Mouse (Mus musculus): ENCODE data around the gene Dnajb4. TPM values are rescaled to one million over a fixed set of nuclear protein-coding genes. Genes with fewer than 3 reads are reported as not detected.
A peak's percentile ranks its signal among the peaks of the same experiment; 100 is the strongest.

Gene Dnajb4
- polyA plus RNA-seq, 1 experiment: not detected

DNA sequence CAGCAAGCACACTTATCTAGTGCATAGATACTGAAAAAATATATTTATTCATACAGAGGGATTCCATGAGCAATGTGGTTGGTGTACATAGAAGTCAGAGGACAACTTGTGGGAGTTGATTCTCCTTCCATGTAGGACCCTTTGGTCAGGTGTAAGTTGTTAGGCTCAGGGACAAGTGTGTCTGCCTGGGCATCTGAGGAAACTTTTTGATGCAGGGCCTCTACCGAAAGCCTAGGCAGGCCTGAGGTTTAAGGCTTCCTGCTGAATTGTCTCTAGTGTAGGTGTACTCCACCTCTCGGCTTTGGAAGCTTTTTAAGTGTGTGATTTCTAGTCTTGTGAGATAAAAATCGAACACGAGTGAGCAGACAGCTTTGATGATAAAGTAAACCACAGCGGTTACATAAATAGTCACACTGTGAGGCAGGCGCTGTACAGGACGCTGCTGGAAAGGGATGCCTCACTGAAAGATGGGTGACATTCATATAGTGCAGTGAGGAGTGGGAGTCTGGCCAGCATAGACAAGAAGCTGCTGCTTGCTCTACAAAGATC lies 1.7 kb upstream of the Dnajb4 start:
- peak overlapping the region; percentile 17 for H3K4me3 ChIP-seq (ENCODE audit: insufficient read depth, low read depth, low read length)
- WGBS: 12% methylated on average over 7 of the region's 7 CpGs
- H3K27ac ChIP-seq (ENCODE audit: insufficient read depth, low read depth, low read length): no peak overlapping the region
- peaks cover 7% of the 10 kb centered on the region for H3K4me1 ChIP-seq (ENCODE audit: control insufficient read depth, insufficient read depth, low read length)
- no peak for TF ChIP-seq POLR2A (IDR thresholded peaks at IDR 0.05; ENCODE audit: insufficient read depth, low read depth, low read length)
- TF ChIP-seq CTCF (IDR thresholded peaks at IDR 0.05; ENCODE audit: insufficient read depth, low read depth, low read length): no peak

DNA sequence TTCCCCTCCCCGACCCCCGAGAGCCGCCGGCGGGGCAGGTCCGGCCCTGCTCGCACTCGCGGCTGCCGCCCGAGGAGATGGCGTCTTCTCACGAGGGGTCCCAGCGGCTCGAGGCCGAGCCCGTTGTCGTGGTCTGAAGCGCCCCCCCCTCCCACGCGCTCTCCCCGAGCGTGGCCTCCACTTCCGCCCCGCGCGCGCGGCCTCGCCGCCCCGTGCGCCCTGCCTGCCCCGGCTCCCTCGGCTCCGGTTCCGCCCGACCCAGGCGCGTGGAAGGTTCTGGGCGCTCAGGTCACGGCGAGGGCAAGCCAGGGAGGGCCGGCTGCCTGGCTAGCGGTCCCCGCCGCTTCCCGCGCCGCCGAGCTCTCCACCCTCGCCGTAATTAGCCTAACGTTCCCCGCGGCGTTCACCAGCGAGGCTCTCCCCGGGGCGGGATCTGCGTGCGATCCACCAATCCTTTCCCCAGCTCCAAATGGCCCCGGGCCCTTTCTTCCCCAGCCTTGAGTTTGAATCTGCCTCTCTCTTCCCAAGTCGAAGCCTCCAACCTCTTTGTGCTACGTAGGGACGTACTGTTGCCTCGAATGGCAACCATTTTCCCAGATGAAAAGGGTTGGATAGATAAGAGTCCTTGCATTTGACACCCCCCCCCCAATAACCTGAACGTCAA lies 758 bp upstream of the Dnajb4 start:
- peaks cover 7% of the 10 kb centered on the region for H3K4me1 ChIP-seq (ENCODE audit: control insufficient read depth, insufficient read depth, low read length)
- under 1% methylated on average over 65 of the region's 68 CpGs for WGBS
- peak overlapping the region; percentile 93 for H3K4me3 ChIP-seq (ENCODE audit: insufficient read depth, low read depth, low read length)
- H3K27ac ChIP-seq (ENCODE audit: insufficient read depth, low read depth, low read length): peak overlapping the region; percentile 97
- TF ChIP-seq POLR2A (IDR thresholded peaks at IDR 0.05; ENCODE audit: insufficient read depth, low read depth, low read length): no peak
- TF ChIP-seq CTCF (IDR thresholded peaks at IDR 0.05; ENCODE audit: insufficient read depth, low read depth, low read length): no peak

DNA sequence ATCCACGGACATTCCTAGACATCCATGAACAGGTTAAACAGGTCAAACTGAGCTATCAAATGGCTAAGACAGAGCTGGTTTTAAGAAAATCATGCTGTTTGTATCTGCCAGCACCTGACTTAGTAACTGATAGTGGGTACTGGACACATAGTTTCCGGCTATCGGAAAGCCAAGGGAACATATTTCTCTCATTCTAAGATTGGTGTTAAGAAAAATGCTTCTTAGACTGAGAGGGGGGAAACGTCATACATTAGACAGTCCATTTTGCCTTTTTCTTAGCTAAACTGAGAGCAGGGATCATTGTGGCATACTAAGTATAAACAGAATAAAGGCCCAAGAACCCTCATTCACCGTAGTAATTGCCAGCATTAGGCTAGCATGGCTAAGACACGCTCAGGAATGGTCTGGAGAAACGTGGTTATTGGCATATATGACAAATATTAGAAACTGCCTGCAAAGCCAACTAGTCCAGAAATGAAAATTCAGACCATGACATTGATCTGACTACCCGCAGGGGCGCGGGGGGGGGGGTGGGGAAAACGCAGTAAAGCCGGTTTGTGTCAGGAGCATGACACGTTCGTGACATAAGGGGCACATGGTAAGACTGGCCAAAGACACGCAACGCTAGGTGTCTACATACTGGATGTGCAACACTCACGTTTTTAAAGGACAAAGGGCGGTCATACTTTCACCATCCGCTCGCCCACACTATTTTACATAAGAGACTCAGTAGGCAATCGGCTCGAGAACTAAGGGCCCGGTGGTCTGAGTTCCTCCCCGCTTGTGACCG lies 730 bp downstream of the Dnajb4 start:
- Histone ChIP-seq H3K4me3 (ENCODE audit: insufficient read depth, low read depth, low read length) (peak overlapping the region; percentile 93), H3K27ac (ENCODE audit: insufficient read depth, low read depth, low read length) (peak overlapping the region; percentile 98), H3K4me1 (ENCODE audit: control insufficient read depth, insufficient read depth, low read length) (peaks cover 7% of the 10 kb centered on the region)
- TF ChIP-seq POLR2A (IDR thresholded peaks at IDR 0.05; ENCODE audit: insufficient read depth, low read depth, low read length): no peak
- TF ChIP-seq CTCF (IDR thresholded peaks at IDR 0.05; ENCODE audit: insufficient read depth, low read depth, low read length): no peak
- 3% methylated on average over 25 of the region's 25 CpGs for WGBS

DNA sequence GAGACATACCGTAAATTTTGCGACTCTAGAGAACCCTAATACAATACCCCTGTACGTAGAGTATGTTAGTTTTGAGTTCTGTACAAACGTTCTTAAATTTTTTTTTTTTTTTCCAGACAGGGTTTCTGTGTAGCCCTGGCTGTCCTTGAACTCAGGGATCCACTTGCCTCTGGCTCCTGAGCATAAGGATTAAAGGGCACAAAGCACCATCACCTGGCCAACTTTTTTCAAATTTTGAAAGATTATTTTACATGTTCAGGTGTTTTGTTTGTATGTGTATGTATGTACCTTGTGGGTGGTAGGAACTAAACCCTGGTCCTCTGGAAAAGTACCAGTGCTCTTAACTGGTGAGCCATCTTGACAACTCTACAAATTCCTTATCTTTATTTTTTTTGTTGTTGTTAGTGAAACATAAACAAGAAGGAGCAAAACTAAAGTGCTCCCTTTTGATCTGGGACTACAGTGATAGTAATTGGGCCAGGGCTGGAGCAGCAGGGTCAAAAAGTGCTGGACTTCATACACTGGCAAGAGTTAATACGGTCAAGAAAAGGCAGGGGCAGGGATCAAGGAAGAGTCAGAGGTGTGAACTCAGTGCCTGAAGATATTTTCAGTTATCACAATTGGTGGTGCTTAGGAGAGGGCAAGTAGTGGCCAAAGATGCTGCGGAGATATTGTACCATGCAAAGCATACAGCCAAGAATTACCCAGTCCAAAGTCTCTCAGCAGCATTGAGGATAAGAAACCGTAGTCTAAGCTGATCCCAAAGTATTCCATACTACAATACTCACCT lies 1.8 kb downstream of the Dnajb4 start:
- no peak overlapping the region for H3K4me3 ChIP-seq (ENCODE audit: insufficient read depth, low read depth, low read length)
- no peak overlapping the region for H3K27ac ChIP-seq (ENCODE audit: insufficient read depth, low read depth, low read length)
- TF ChIP-seq CTCF (IDR thresholded peaks at IDR 0.05; ENCODE audit: insufficient read depth, low read depth, low read length): no peak
- no peak for TF ChIP-seq POLR2A (IDR thresholded peaks at IDR 0.05; ENCODE audit: insufficient read depth, low read depth, low read length)
- 92% methylated on average over 7 of the region's 7 CpGs for WGBS
- peaks cover 7% of the 10 kb centered on the region for H3K4me1 ChIP-seq (ENCODE audit: control insufficient read depth, insufficient read depth, low read length)

DNA sequence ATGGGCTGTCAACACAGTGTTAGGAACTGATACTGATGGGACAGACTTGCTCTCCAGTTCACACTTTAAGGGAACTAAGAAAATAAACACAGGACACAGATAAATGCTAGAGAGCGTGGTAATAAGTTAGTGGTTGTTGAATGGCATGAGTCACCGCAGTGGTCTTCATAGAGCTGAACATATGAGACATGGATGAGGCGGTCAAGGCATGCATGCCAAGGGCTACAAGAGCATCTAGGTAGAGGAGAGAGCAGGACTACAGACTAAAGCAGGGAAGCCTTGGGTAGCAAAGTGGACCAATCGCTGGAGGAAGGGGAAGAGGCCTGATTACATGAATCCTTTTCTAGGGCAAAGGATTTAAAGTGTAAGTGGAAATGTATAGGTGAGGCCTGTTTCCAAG lies 2.9 kb downstream of the Dnajb4 start:
- Histone ChIP-seq H3K27ac (ENCODE audit: insufficient read depth, low read depth, low read length) (no peak overlapping the region), H3K4me1 (ENCODE audit: control insufficient read depth, insufficient read depth, low read length) (peaks cover 4% of the 10 kb centered on the region), H3K4me3 (ENCODE audit: insufficient read depth, low read depth, low read length) (no peak overlapping the region)
- TF ChIP-seq CTCF (IDR thresholded peaks at IDR 0.05; ENCODE audit: insufficient read depth, low read depth, low read length) (no peak), POLR2A (IDR thresholded peaks at IDR 0.05; ENCODE audit: insufficient read depth, low read depth, low read length) (no peak)
- WGBS: 97% methylated on average over 4 of the region's 4 CpGs

DNA sequence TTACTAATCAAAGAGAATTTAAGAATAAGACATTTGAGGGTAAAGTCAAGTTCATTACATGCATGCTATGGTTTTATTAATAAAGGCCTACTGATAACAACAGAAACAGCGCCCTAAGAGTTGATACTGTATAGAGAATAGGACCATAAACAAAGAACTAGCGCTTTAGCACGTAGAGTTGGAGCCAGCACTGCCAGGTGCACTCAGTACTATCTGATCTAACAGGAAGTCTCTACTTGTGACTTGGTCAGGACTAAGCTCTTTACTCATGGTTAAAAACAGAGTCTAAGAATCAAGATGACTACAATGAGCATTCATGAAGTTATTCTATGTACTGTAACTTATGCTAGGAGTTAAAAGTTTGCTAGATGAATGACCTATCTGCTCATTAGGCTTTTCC lies 5.5 kb downstream of the Dnajb4 start:
- Histone ChIP-seq H3K4me1 (ENCODE audit: control insufficient read depth, insufficient read depth, low read length) (no peaks in the 10 kb centered on the region; the same call in 1 of the 2 replicates), H3K27ac (ENCODE audit: insufficient read depth, low read depth, low read length) (no peak overlapping the region), H3K4me3 (ENCODE audit: insufficient read depth, low read depth, low read length) (no peak overlapping the region)
- TF ChIP-seq CTCF (IDR thresholded peaks at IDR 0.05; ENCODE audit: insufficient read depth, low read depth, low read length): no peak
- TF ChIP-seq POLR2A (IDR thresholded peaks at IDR 0.05; ENCODE audit: insufficient read depth, low read depth, low read length): no peak
- 96% methylated on average over 3 of the region's 3 CpGs for WGBS

DNA sequence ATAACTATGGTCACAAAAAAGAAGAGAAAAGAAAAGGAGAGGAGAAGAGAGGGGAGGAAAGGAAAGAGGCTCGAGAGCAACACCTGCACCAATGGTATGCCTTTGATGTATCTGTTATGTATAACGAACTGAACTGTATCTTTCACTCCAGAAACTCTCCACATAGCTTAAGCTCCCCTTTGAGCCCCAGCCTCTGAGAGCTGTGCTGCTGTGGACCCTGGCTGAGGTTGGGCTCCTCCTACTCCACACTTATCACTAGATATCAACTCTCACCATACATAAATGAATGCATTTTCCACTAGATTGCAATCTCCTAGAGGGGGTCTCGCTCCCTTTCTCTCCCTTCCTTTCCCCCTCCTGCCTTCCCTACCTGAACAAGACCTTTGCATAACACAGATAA lies 6.1 kb downstream of the Dnajb4 start:
- H3K4me3 ChIP-seq (ENCODE audit: insufficient read depth, low read depth, low read length): no peak overlapping the region
- WGBS: 78% methylated on average over 3 of the region's 3 CpGs
- TF ChIP-seq CTCF (IDR thresholded peaks at IDR 0.05; ENCODE audit: insufficient read depth, low read depth, low read length) (no peak), POLR2A (IDR thresholded peaks at IDR 0.05; ENCODE audit: insufficient read depth, low read depth, low read length) (no peak)
- H3K4me1 ChIP-seq (ENCODE audit: control insufficient read depth, insufficient read depth, low read length): no peaks in the 10 kb centered on the region; the same call in 1 of the 2 replicates
- H3K27ac ChIP-seq (ENCODE audit: insufficient read depth, low read depth, low read length): no peak overlapping the region

DNA sequence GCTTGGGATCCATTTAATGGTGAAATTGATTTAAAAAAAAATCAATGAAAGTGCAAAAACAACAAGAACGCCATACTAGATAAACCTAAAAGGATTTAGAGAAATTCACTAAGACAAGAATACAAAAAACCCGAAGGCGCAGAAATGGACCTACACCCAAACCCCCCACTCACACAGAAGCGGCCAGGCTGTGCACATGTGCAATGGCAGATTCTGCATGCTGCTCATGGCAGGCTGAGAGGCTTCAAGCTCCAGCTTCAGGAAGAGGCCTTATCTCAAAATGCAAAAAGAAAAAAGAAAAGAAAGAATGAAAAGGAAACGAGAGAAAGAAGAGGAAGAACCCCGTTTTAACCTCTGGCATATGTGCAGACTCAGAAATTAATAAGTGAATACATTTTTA lies 6.7 kb downstream of the Dnajb4 start:
- no peak overlapping the region for H3K27ac ChIP-seq (ENCODE audit: insufficient read depth, low read depth, low read length)
- WGBS: 92% methylated on average over 6 of the region's 6 CpGs
- no peak for TF ChIP-seq POLR2A (IDR thresholded peaks at IDR 0.05; ENCODE audit: insufficient read depth, low read depth, low read length)
- no peak for TF ChIP-seq CTCF (IDR thresholded peaks at IDR 0.05; ENCODE audit: insufficient read depth, low read depth, low read length)
- no peaks in the 10 kb centered on the region; the same call in 1 of the 2 replicates for H3K4me1 ChIP-seq (ENCODE audit: control insufficient read depth, insufficient read depth, low read length)
- no peak overlapping the region for H3K4me3 ChIP-seq (ENCODE audit: insufficient read depth, low read depth, low read length)
